Mouse (Mus musculus) left cerebral cortex, postnatal 14 days (tissue): ENCODE data around the gene Ddx59. TPM values are rescaled to one million over a fixed set of nuclear protein-coding genes. Genes with fewer than 3 reads are reported as not detected.

Source experiments
- DNase-seq, 2 experiments: peaks; one replicate each; pipeline ENCODE4 v3.0.0; 2021 to 2022; ENCODE audit warnings: low spot score in 2 of 2, mixed read lengths in 1 of 2
- intact Hi-C: fragments of 180-260 bp; cut with DNase I; formaldehyde crosslinking; loops from one replicate; pipeline ENCODE4 v1.15.1; 2025
- long read RNA-seq, 2 experiments: library from polyadenylated mRNA; stranded (forward); transcript quantifications; one replicate each; pipeline ENCODE4 v2.0.0; 2021
- total RNA-seq, 2 experiments: library from RNA; stranded (reverse); gene quantifications; 2 replicates each; pipeline ENCODE4 v1.2.3; 2021

Gene Ddx59
- 1 to 10 TPM; 8.4 to 8.7 TPM for total RNA-seq
- long read RNA-seq, experiment 1, partial matches to known transcripts: 0 of 7 reads
- long read RNA-seq, experiment 1, other reads (novel, unspliced or antisense): 4 of 7 reads
- long read RNA-seq, experiment 2, partial matches to known transcripts: 2 of 9 reads
- long read RNA-seq, experiment 2, other reads (novel, unspliced or antisense): 2 of 9 reads

DNA sequence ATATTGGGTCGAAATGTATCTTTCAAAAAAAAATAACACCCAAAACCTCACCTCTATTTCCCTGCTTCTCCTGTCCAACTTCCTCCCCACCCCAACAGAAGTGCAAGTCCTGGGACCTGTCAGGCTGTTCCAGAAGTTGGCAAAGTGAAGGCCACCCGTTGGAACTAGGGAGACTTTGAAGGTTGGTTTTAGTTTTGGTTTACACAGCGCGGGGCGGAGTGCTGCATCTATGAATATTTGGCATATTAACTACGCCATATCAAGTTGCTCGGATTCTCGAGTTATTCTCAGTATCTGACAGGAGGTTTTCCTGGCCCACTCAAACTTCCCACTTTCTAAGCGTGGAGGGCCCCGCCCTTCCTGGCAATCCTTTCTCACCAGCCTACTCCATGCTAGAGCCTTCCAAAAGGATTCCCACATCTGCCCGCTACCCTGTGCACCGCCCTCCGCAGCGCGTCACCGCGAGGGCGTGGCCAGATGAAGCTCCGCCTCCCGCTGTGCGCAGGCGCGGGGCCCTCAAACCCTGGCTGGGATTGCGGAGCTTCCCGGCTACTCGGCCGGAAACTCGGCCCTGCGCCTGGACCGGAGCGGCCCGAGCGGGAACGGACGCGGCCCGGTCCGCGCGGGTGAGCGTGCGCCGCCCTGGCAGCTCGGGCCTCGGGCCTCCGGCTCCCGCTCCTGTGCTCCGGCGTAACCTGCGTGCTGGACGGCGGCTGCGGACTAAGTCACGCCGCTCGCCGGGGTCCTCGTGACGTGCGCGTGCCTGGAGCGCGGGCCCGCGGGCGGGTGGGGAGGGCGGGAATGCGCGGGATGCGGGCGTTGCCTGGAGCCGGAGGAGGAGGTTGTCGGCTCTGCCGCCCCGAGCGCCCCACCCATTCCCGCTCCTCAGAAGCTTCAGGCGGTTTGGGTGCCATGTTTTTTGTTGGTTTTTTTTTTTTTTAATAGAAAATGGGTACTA is at the start of gene Ddx59:
TSS of gene Ddx59 (plus strand) at position 474 of the 958 bp plus-strand sequence.
- peak; percentile 95 to 96 for DNase-seq
- intact Hi-C loops: loop anchor here (2.0 kb wide), 1 partner anchor 70 kb away; no protein-coding TSS in a partner anchor

DNA sequence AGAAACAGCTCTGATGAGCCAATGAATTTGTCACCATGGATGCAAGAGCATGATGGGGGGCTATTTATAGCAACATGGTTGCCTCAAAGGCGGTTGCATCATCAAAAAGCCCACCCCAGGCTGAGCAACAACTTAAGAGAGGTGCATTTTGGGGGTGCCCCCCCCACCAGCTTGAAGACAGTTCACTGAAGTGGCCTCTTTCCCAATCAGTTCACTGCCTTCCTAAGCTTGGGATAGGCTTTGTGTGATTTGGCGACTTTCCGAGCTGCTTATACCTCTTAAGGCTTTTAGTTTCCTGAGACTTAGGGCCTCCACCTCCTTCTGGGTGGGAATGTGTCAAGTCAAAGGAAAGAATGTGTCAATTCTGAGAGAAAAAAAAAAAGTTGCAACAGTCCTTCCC is 49.1 kb upstream of the Ddx59 start:
- intact Hi-C loops: no loop called here
- DNase-seq: no peak

DNA sequence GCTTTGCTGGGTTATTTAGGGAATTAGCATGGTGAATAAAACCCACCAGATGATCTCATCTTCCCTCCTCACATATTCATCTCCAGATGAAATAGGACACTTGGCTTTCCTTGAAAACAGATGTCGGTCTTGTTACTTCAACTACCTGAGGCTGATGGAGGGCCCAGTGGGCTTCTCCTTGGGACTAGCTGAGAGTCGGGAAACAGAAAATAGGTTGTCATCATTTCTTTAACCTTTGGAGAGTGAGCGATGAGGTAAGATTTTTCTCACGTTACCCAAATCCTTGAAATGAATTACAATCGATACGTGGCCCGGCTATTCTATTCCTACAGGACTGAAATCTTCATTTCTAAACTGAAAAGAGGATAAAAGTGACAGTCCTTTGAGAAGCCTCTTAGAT is 35.8 kb upstream of the Ddx59 start:
- no peak for DNase-seq
- intact Hi-C loops: no loop called here

DNA sequence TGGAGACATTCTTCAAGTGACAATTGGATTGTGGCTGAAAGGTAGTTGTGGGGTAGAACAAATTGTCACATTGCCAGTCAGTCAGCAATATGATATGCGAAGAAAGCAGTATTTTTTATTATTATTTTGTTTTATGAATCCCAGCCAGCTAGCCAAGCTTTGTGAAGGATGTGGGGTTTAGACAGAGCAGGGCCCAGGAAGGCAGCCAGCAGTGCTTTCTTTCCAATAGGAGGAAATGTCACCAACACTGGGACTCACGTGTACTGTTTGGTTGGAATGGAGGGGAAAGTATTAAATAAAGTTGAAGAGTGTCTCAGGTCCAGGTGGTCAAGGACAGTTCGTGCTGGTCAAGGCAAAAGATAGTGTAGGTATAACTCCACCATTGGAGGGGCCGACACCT is 34.9 kb upstream of the Ddx59 start:
- intact Hi-C loops: no loop called here
- DNase-seq: no peak

DNA sequence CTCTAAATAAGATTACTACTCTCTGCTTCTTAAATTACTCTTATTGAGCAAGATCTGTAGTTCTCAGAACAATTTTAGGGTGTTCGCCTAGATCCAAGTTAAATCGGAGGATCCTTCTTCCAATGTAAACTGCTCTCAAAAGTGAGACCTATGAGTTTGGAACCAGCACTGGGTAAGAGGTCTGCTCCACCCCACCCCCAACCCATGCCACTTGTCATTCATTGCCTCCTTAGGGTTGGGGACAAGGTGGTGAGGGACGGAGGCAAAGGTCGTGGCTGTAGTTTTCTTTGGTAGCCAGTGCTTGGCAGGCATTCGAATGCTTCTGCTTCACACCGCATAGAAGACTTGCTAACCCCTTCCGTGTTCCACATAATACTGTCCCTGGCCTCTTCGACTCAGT is 34.5 kb upstream of the Ddx59 start:
- intact Hi-C loops: no loop called here

DNA sequence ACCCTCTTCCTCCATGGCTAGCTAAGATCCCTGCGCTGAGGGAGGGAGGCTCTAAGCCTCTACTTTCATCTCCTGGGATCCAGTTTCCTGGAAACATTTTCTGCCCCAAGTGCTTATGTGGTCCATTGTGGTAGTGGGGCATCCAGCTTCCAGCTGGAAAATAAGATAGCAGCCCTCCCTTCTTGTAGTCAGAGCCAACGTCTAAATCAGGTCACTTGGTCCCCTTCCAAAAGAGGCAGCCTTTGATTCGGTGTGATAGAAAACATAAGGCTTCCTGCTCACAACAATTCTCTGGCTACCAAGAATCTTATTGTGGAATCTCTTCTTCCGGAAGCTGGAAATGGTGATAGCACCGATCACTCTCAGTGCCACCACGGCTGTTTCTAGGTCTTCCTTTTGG is 33.9 kb upstream of the Ddx59 start:
- intact Hi-C loops: no loop called here
- no peak for DNase-seq

More for the DNA sequence above, 34.5 kb upstream of the Ddx59 start:
- no peak for DNase-seq

DNA sequence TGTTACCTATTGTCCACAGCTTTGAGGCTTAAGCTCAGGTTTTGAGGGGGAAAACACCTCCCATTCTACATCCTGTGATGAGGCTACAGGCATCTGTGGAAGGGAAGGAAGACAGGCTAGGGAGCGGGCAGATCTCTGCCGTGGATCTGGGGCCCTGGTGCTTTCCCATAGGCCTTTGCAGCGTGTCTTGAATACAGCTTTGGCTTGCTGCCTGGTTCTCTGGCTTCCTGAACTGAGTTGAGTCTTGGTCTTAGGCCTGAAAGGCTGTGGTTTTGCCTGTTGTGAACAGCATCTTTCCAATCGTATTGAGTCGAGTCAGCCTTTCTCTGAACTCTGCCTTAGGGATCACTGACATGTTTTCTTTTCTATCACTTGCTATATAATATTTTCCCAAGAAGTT is 33.5 kb upstream of the Ddx59 start:
- peak in 1 of 2 experiments; percentile 21 for DNase-seq

DNA sequence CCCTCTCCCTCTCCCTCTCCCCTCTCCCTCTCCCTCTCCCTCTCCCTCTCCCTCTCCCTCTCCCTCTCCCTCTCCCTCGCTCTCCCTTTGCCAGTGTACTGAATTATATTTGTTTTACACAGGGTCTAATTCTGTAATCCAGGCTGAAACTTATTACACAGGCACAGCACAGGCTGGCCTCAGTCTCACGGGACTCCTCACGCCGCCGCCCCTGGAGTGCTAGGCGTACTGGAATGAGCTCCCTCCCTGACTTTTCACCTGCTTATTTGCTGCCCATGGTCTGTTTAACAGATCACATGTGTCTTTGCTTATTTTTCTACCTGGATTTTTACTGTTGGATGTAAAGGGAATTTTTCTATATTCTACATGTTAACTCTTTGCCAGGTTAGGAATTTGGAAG is 28.2 kb upstream of the Ddx59 start:
- DNase-seq: no peak
- intact Hi-C loops: no loop called here

More for the DNA sequence above, 33.5 kb upstream of the Ddx59 start:
- intact Hi-C loops: no loop called here

DNA sequence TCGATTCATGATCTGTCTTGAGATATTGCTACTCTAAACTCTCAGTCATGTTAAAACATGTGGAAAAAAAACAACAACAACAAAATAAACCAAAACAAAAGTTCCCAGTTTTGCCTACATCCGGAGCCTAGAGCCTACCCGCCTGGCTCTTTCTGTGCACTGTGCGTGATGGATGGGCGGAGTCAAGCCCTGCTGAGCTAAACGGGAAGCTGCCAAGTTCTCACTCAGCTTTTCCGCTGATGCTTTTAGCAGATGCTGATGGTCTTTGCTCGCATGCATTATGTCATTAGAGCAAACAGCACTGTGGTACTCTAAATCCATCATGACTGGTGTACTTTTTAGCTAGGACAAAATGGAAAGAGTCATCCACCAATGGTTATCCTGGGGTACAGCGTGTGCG is 20.6 kb upstream of the Ddx59 start:
- intact Hi-C loops: no loop called here
- peak in 1 of 2 experiments; percentile 20 for DNase-seq

DNA sequence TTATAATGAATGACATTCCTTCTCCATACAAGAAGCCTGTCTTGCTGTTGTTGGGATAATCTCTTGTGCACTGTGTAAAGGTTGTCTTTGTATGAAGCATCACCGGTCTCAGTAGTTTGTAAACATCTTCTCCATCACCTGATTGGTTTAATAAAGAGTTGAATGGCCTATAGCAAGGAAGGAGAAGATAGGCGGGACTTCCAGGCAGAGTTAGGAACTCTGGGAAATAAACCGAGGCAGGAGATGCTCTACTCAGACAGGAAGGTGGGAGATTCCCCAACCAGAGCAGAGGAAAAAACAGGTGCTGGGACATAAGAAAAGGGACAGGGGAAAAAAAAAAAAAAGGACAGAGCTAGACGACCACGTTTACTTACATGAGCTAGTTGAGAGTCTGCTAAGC is 20.0 kb upstream of the Ddx59 start:
- no peak for DNase-seq
- intact Hi-C loops: no loop called here

DNA sequence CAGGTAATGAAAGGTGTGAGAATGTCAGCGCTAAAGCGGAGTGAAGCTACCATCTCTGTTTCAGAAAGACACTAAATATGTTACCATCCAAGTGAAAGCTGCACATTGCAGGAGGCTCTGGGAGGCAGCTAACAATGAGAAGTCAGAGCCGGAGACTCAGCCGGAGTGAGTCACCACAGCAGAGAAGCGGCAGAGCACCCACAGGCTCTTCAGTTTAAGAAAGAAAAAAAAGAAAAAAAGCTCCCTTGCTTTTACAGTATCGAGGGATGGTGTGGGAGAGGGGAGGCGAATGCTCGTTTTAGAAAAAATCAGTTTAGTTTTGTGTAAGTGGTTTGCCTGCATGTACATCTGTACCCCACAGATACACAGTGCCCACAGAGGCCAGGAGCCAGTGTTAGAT is 13.8 kb upstream of the Ddx59 start:
- intact Hi-C loops: no loop called here
- peak; percentile 59 to 60 for DNase-seq

DNA sequence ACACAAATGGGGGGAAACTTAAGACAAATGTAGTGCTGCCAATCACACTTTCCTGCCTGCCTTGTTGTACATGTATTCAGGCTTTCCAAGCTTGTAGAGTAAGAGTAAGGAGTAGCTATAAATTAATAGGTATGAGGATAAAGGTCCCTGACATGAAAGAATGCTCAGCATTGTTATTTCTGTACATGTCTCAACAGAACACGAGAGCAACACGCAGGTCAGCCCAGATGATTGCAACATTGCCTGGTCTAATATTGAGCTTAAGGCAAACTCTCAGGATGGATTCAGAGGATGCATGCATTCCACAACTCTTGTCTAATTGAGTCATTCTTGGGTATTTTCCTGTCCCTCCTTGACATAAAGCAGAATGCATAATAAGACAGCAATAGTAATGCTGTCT is 5.4 kb upstream of the Ddx59 start:
- intact Hi-C loops: no loop called here
- DNase-seq: no peak

DNA sequence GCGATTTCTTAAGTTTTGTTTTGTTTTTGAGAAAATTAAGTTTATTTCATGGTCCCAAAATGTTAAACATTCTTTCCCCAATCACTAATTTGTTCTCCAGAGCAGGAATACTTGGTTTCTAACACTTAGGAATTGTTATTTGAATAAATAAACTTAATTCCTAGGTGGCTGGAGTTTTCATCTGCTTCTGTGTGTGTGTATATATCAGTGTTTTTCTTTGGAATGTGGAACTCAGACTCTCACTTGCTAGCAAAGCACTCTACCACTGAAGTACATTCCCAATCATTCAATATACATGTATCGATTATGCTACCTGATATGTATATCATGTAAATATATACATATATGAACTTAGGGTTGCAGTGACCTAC is 670 bp downstream of the Ddx59 start:
- intact Hi-C loops: loop anchor here (2.0 kb wide), 1 partner anchor 71 kb away; no protein-coding TSS in a partner anchor
- no peak for DNase-seq

DNA sequence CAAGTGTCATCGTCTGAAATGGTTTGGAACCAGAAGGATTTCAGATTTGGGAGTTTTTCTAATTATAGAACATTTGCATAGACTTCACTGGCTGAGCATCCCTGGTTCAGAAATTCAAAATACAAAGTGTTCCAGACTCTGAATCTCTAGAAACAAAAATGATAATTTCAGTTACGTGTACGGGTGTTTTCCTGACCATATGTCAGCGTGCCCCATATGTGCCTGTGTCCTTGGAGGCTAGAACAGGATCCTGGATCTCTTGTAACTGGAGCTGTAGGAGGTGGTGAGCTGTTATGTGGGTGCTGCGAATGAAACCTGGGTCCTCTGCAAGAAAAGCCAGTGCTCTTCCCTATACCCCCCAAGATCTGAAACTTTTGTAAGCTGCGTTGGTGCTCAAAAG is 3.3 kb downstream of the Ddx59 start:
- intact Hi-C loops: no loop called here
- peak; percentile 37 to 52 for DNase-seq

DNA sequence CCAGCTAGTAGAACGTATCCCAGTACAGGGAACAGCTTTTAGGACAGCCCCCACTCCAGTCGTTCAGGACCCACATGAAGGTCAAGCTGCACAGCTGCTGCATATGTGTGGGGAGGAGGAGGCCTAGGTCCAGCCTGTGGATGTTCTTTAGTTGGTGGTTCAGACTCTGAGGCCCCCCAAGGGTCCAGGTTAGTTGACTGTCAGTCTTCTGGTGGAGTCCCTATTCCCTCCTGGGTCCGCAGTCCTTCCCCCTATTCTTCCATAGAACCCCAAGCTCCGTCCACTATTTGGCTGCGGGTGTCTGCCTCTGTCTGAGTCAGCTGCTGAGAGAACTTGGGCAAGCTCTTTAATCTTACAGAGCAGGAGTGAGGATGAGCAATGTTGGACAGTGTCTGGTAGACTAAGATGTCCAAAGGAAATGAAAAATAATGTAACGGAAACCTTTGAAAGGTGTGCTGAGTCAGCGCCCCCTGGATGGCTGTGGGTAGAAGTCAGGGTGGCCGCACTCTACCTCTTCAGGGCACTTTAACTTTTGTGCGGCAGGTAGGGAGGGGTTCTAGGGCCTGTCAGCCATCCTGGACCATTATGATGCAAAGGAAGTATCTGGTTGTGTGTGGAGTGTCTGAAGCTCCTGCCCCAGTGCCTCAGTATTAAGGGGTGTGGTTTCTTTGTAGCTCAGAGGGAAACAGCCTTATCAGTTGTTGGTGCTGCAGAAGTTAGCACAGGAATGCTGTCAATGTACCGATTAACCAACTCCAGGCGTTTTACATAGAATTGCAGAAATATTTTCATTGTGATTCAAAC is 12.3 kb downstream of the Ddx59 start:
- no peak for DNase-seq
- intact Hi-C loops: no loop called here

DNA sequence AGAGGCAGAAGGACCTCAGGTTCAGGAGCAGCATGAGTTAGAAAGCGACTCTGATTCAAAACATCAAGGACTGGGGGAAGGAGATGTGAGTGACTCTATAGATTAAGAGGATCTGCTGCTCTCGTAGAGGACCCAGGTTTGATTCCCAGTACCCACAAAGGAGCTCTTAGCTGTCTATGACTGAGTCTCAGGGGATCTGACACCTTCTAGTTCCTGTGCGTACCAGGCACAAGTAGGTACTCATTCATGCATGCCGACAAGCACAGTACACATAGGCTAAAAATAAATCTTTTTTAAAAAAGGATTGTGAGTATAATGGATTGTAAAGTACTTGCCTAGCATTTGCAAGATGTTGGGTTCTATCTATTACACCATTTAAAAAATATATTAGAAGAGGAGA is 13.9 kb downstream of the Ddx59 start:
- intact Hi-C loops: no loop called here
- no peak for DNase-seq

DNA sequence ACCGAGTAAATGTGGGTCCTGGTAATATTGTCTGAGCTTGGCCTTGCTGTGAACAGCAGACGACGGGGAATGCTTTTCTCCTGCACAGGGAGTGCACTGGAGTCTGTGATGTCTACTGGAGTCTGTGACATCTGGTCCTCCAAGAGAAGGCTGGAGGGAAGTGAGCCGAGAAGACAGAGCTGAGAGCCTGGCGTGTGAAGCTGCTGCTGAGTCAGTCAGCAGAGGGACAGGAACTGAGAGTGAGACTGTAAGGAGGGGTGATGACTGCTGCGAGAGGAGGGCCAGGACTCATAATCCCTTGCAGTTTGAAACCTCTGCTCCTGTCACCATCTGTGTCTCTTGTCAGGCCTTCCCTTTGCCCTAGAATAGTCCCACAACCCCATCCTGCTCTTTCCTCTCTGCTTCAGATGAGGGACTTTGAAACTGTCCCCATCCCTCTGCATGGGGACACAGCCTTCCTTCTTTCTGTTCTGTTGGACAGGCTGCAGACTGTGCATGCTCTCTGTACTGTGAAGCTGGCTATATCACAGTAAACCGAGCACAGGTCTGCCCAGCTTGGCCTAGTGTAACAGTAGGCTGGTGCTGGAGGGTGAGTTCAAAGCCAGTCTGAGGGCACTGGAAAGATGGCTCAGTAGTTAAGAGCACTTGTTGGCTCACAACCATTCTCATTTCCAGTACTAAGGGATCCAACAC is 15.2 kb downstream of the Ddx59 start:
- DNase-seq: no peak
- intact Hi-C loops: no loop called here

DNA sequence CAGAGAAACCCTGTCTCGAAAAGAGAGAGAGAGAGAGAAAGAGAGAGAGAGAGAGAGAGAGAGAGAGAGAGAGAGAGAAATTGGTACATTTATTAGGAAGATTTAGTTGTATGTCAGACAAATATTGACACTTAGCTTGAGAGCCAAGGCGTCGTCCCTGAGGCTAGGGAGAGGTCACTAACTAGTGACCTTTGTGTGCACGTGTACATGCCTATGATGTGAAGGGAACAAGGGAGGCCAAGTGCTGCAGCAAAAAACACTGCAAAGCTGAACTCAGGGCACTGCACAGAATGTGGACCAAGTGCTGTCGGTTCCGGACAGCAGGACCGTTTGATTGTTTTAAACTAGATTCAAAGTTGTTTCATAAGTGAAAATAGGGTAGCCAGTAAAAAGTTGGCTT is 25.7 kb downstream of the Ddx59 start:
- DNase-seq: no peak
- intact Hi-C loops: no loop called here

DNA sequence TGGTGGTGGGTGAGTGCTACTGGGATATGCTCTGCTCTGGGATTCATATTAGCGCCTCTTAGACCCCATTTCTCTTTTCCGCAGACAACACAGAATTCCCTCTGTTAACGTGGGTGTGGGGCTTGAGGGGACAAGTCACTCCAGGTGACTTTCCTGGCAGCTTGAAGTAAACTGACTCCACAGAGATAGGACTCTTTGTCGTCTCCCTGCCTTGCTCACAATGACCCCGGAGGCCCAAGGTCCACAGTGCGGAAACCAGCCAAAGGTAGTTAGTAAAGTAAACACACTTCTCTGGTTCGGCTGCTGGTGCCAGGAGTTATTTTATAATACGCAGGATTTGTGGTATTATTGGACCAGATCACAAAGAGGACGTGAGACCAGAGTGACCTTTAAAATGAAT is 27.7 kb downstream of the Ddx59 start:
- no peak for DNase-seq
- intact Hi-C loops: no loop called here
